Mouse (Mus musculus) mouse trophoblast stem cell (cell line): ENCODE results near the gene Fscn3.

Experiments used
- in situ Hi-C, 2 experiments: fragments of 300-500 bp; cut with MseI, MboI; formaldehyde crosslinking; loops; 2 replicates in 1 of 2; 3 replicates in 1 of 2; pipeline ENCODE4 v1.15.1; 2025

The Fscn3 gene

GRCm38 (mm10) chr6:28423767-28424695, 3.6 kb upstream of the Fscn3 start:
- in situ Hi-C loops = loop anchor here in 1 of 2 experiments (10.0 kb wide), 1 partner anchor 51 kb away; the partner anchor contains the start of gene Snd1

GRCm38 (mm10) chr6:28425019-28425418, 2.6 kb upstream of the Fscn3 start:
- in situ Hi-C loops = loop anchor here in 1 of 2 experiments (10.0 kb wide), 1 partner anchor 50 kb away; the partner anchor contains the start of gene Snd1

- in situ Hi-C loops = loop anchor here in 1 of 2 experiments (10.0 kb wide), 1 partner anchor 47 kb away; the partner anchor contains the start of gene Snd1
Observed at GRCm38 (mm10) chr6:28428290-28428689, 701 bp downstream of the Fscn3 start, which contains the start of gene Gcc1. Gcc1 (minus strand) TSS chr6:28428390.

- in situ Hi-C loops = loop anchor here in 1 of 2 experiments (10.0 kb wide), 1 partner anchor 45 kb away; the partner anchor contains the start of gene Snd1
Observed at GRCm38 (mm10) chr6:28429870-28430269, 2.3 kb downstream of the Fscn3 start.

GRCm38 (mm10) chr6:28430795-28431537, 3.4 kb downstream of the Fscn3 start:
- in situ Hi-C loops = no loop called here

- in situ Hi-C loops = no loop called here
Observed at GRCm38 (mm10) chr6:28431538-28431855, 3.9 kb downstream of the Fscn3 start.

GRCm38 (mm10) chr6:28447937-28448336, 20.3 kb downstream of the Fscn3 start:
- in situ Hi-C loops = no loop called here

- in situ Hi-C loops = no loop called here
Observed at GRCm38 (mm10) chr6:28449253-28449652, 21.7 kb downstream of the Fscn3 start, which contains the start of gene Pax4. Pax4 (minus strand) TSS chr6:28449353.

- in situ Hi-C loops = no loop called here
Observed at GRCm38 (mm10) chr6:28450481-28450880, 22.9 kb downstream of the Fscn3 start.

GRCm38 (mm10) chr6:28450977-28451376, 23.4 kb downstream of the Fscn3 start:
- in situ Hi-C loops = no loop called here

GRCm38 (mm10) chr6:28459221-28459668, 31.7 kb downstream of the Fscn3 start:
- in situ Hi-C loops = no loop called here

- in situ Hi-C loops = no loop called here
Observed at GRCm38 (mm10) chr6:28460534-28460933, 32.9 kb downstream of the Fscn3 start.

GRCm38 (mm10) chr6:28464630-28465029, 37.0 kb downstream of the Fscn3 start:
- in situ Hi-C loops = no loop called here

GRCm38 (mm10) chr6:28470017-28470602, 42.5 kb downstream of the Fscn3 start:
- in situ Hi-C loops = loop anchor here in 1 of 2 experiments (10.0 kb wide), 1 partner anchor 45 kb away; the partner anchor contains the start of genes Arf5, Fscn3 and Gcc1

GRCm38 (mm10) chr6:28470621-28471020, 43.0 kb downstream of the Fscn3 start:
- in situ Hi-C loops = loop anchor here in 1 of 2 experiments (10.0 kb wide), 1 partner anchor 46 kb away; the partner anchor contains the start of genes Arf5, Fscn3 and Gcc1

GRCm38 (mm10) chr6:28471284-28472035, 43.9 kb downstream of the Fscn3 start:
- in situ Hi-C loops = loop anchor here in 1 of 2 experiments (10.0 kb wide), 1 partner anchor 47 kb away; the partner anchor contains the start of genes Arf5, Fscn3 and Gcc1

- in situ Hi-C loops = loop anchor here in 1 of 2 experiments (10.0 kb wide), 1 partner anchor 49 kb away; the partner anchor contains the start of genes Arf5, Fscn3 and Gcc1
Observed at GRCm38 (mm10) chr6:28474211-28474610, 46.6 kb downstream of the Fscn3 start.

GRCm38 (mm10) chr6:28474839-28475238, 47.2 kb downstream of the Fscn3 start, which contains the start of gene Snd1:
Snd1 (plus strand) TSS chr6:28475139.
- in situ Hi-C loops = loop anchor here in 1 of 2 experiments (10.0 kb wide), 1 partner anchor 50 kb away; the partner anchor contains the start of genes Arf5, Fscn3 and Gcc1

GRCm38 (mm10) chr6:28479865-28480751, 52.5 kb downstream of the Fscn3 start:
- in situ Hi-C loops = loop anchor here in 1 of 2 experiments (10.0 kb wide), 1 partner anchor 55 kb away; the partner anchor contains the start of genes Arf5, Fscn3 and Gcc1
